7 mouse cellular contexts compared by ENCODE assay signal in the genomic region with DNA sequence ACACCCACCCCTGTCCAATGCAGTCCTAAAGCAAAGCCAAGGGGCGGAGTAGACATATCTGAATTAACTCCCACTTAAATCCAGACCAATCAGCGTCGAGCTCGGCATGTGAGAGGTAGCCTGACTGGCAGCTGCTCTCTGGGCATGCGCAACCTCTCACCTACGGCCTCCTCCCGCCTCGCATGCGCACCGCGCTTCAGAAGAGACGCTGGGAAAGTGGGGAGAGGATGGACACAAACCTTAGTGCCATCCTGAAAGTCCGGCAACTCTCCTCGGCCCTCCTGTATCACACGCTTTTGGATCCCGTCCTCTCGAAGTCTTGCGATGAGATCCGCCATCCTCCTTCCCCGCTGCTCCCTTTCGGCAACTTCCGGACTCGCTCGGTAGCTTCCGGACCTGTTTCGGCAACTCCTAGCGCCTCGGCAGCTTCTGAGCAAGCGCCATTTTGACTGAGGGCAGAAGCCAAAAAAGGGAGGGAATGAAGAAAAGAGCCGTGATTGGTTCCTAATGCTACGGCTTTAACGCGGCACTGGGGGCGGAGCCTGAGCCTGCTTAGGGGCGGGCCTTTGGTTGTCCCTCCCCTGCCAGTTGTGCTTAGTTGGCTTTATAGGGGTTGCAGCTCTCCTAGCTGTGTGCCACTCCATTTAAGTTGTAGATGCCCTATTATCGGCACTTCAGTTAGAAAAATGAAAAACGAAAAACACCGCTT. TPM values are rescaled to one million over a fixed set of nuclear protein-coding genes. Genes with fewer than 3 reads are reported as not detected.
DNase-seq lines count a peak whose midpoint lies in the region; ATAC-seq lines count a peak whose summit lies in the region.

No protein-coding gene starts in this region.

- H3K27ac ChIP-seq in intestine, embryonic 15.5 days = peak overlapping the region; percentile 70
- H3K27ac ChIP-seq in midbrain, embryonic 10.5 days (replicated peaks) = peak overlapping the region; percentile 90

- peak overlapping the region; percentile 60 for H3K4me2 ChIP-seq in intestine, embryonic 15.5 days (replicated peaks)

- peak overlapping the region; percentile 50 for H3K4me3 ChIP-seq in intestine, embryonic 15.5 days (replicated peaks)
- H3K4me3 ChIP-seq in midbrain, embryonic 10.5 days = peak overlapping the region; percentile 61

- no peaks in the 10 kb centered on the region for H3K9me3 ChIP-seq in intestine, embryonic 15.5 days
- no peaks in the 10 kb centered on the region for H3K9me3 ChIP-seq in midbrain, embryonic 10.5 days (replicated peaks)

- H3K9ac ChIP-seq in intestine, embryonic 15.5 days = peak overlapping the region; percentile 55

- WGBS in intestine, embryonic 15.5 days = 3% methylated on average over 38 of the region's 38 CpGs
- 3% methylated on average over 38 of the region's 38 CpGs for WGBS in midbrain, embryonic 10.5 days

- peak; percentile 98 for DNase-seq in adrenal gland, adult 2 months
- peak; percentile 96 for DNase-seq in embryo, embryonic 11.5 days (ENCODE audit: low read depth, low spot score)
- peak; percentile 95 to 98 for DNase-seq in gastrocnemius, postnatal 36 days
- peak; percentile 97 to 99 for DNase-seq in left cerebral cortex, postnatal 25 days (ENCODE audit: low spot score in 2 of 2)
- DNase-seq in midbrain, embryonic 10.5 days (ENCODE audit: low spot score) = peak; percentile 96
- DNase-seq in right cerebral cortex, postnatal 4 days = peak; percentile 97

- peak; percentile 79 for ATAC-seq in intestine, embryonic 15.5 days

- peaks cover 6% of the 10 kb centered on the region; the same call in 1 of the 2 replicates for H3K36me3 ChIP-seq in intestine, embryonic 15.5 days
- peaks cover 20% of the 10 kb centered on the region for H3K36me3 ChIP-seq in midbrain, embryonic 10.5 days

- intact Hi-C loops in gastrocnemius, postnatal 36 days (cut with DNase I) = no loop called here
- intact Hi-C loops in left cerebral cortex, postnatal 25 days (cut with DNase I) = no loop called here

- no peaks in the 10 kb centered on the region for H3K27me3 ChIP-seq in intestine, embryonic 15.5 days (replicated peaks)
- H3K27me3 ChIP-seq in midbrain, embryonic 10.5 days (ENCODE audit: low read depth, poor library complexity, severe bottlenecking) = peaks cover 8% of the 10 kb centered on the region; the same call in 1 of the 2 replicates

- H3K4me1 ChIP-seq in intestine, embryonic 15.5 days (replicated peaks) = peaks cover 13% of the 10 kb centered on the region
- H3K4me1 ChIP-seq in midbrain, embryonic 10.5 days = peaks cover 21% of the 10 kb centered on the region

RNA-seq across cellular contexts. Expression of gene Aip, which starts 4.4 kb away (rescaled TPM):
- 100 to 1,000 TPM; 102 to 134 TPM for total RNA-seq in adrenal gland, adult 2 months (2021)
- 89.5 and 99.3 TPM in 2 replicates for polyA plus RNA-seq in adrenal gland, adult 2 months (2012; rRNA removed)
- 10 to 100 TPM; 58.2 to 68.0 TPM for total RNA-seq in gastrocnemius, postnatal 36 days (2021)
- polyA plus RNA-seq in intestine, embryonic 15.5 days (2015; fragmentation: Nextera tagmentation; extraction: Ambion mirVana) = 75.0 and 80.7 TPM in 2 replicates
- 100 to 1,000 TPM; 116 to 118 TPM for total RNA-seq in left cerebral cortex, postnatal 25 days (2021)
- polyA plus RNA-seq in midbrain, embryonic 10.5 days (2016; fragmentation: Nextera tagmentation; extraction: Ambion mirVana) = 60.6 and 61.7 TPM in 2 replicates

RNA-seq across cellular contexts. Expression of gene Gpr152, which starts 18.3 kb away (rescaled TPM):
- total RNA-seq in adrenal gland, adult 2 months (2021) = under 1 TPM; 0.09 to 0.17 TPM
- 0.10 and 0.18 TPM in 2 replicates for polyA plus RNA-seq in adrenal gland, adult 2 months (2012; rRNA removed)
- total RNA-seq in gastrocnemius, postnatal 36 days (2021) = not detected
- not detected in 2 replicates for polyA plus RNA-seq in intestine, embryonic 15.5 days (2015; fragmentation: Nextera tagmentation; extraction: Ambion mirVana)
- total RNA-seq in left cerebral cortex, postnatal 25 days (2021) = not detected
- not detected in 2 replicates for polyA plus RNA-seq in midbrain, embryonic 10.5 days (2016; fragmentation: Nextera tagmentation; extraction: Ambion mirVana)

RNA-seq across cellular contexts. Expression of gene Pitpnm1, which starts 21.5 kb away (rescaled TPM):
- 10 to 100 TPM; 87.4 to 87.6 TPM for total RNA-seq in adrenal gland, adult 2 months (2021)
- 164 and 171 TPM in 2 replicates for polyA plus RNA-seq in adrenal gland, adult 2 months (2012; rRNA removed)
- total RNA-seq in gastrocnemius, postnatal 36 days (2021) = 1 to 10 TPM; 3.8 to 4.0 TPM
- 13.8 and 20.9 TPM in 2 replicates for polyA plus RNA-seq in intestine, embryonic 15.5 days (2015; fragmentation: Nextera tagmentation; extraction: Ambion mirVana)
- total RNA-seq in left cerebral cortex, postnatal 25 days (2021) = 100 to 1,000 TPM; 208 to 215 TPM
- 12.8 and 15.1 TPM in 2 replicates for polyA plus RNA-seq in midbrain, embryonic 10.5 days (2016; fragmentation: Nextera tagmentation; extraction: Ambion mirVana)

RNA-seq across cellular contexts. Expression of gene Cabp4, which starts 22.6 kb away (rescaled TPM):
- under 1 TPM; 0.29 to 0.69 TPM for total RNA-seq in adrenal gland, adult 2 months (2021)
- 0.12 and 0.26 TPM in 2 replicates for polyA plus RNA-seq in adrenal gland, adult 2 months (2012; rRNA removed)
- not detected for total RNA-seq in gastrocnemius, postnatal 36 days (2021)
- polyA plus RNA-seq in intestine, embryonic 15.5 days (2015; fragmentation: Nextera tagmentation; extraction: Ambion mirVana) = 0.09 and 0.19 TPM in 2 replicates
- not detected for total RNA-seq in left cerebral cortex, postnatal 25 days (2021)
- not detected in 2 replicates for polyA plus RNA-seq in midbrain, embryonic 10.5 days (2016; fragmentation: Nextera tagmentation; extraction: Ambion mirVana)

RNA-seq across cellular contexts. Expression of gene Cdk2ap2, which starts 24.3 kb away (rescaled TPM):
- total RNA-seq in adrenal gland, adult 2 months (2021) = 100 to 1,000 TPM; 128 to 131 TPM
- polyA plus RNA-seq in adrenal gland, adult 2 months (2012; rRNA removed) = 339 and 371 TPM in 2 replicates
- total RNA-seq in gastrocnemius, postnatal 36 days (2021) = 10 to 100 TPM; 20.0 to 22.3 TPM
- 127 and 147 TPM in 2 replicates for polyA plus RNA-seq in intestine, embryonic 15.5 days (2015; fragmentation: Nextera tagmentation; extraction: Ambion mirVana)
- total RNA-seq in left cerebral cortex, postnatal 25 days (2021) = 10 to 100 TPM; 31.8 to 35.3 TPM
- polyA plus RNA-seq in midbrain, embryonic 10.5 days (2016; fragmentation: Nextera tagmentation; extraction: Ambion mirVana) = 76.2 and 82.5 TPM in 2 replicates

Comparison
In these comparisons a context has a peak if more than half of its experiments do, and no peak if none do; other contexts are left out.
1. Peak in every context shown above with its lines: DNase-seq, ATAC-seq, H3K4me3 ChIP-seq and H3K27ac ChIP-seq.
2. RNA of gene Pitpnm1, which starts 21.5 kb away (total RNA-seq): 208 to 215 TPM in left cerebral cortex, postnatal 25 days and 87.4 to 87.6 TPM in adrenal gland, adult 2 months; 3.8 to 4.0 TPM in gastrocnemius, postnatal 36 days; every median in the first group is over 10 times any median in the second.